Mouse (Mus musculus) spleen, adult 2 months (tissue): Measurements from ENCODE around the gene Decr2. TPM values are rescaled to one million over a fixed set of nuclear protein-coding genes. Genes with fewer than 3 reads are reported as not detected.
A peak's percentile ranks its signal among the peaks of the same experiment; 100 is the strongest.

ENCODE experiments used
- DNase-seq, 2 experiments: peaks; one replicate each; pipeline versions ENCODE4 v3.0.0 to v3.0.0-alpha.2; 2012 to 2021; ENCODE audit warnings: low spot score in 2 of 2, low read depth in 1 of 2
- H3K27ac ChIP-seq: fragments of 200-500 bp; 2 replicates; pipeline ENCODE4 v1.5.1; 2012; ENCODE audit warnings: low read length, inconsistent platforms; ENCODE audit not compliant: insufficient read depth
- H3K27me3 ChIP-seq: fragments of 200-500 bp; 2 replicates; pipeline ENCODE4 v1.6.1; 2012; ENCODE audit warnings: mild to moderate bottlenecking, moderate library complexity, low read length, inconsistent platforms; ENCODE audit not compliant: control insufficient read depth, insufficient read depth
- H3K36me3 ChIP-seq: fragments of 200-500 bp; 2 replicates; pipeline ENCODE4 v1.6.1; 2012; ENCODE audit warnings: mild to moderate bottlenecking, low read length, inconsistent platforms; ENCODE audit not compliant: control insufficient read depth, insufficient read depth
- H3K4me1 ChIP-seq: fragments of 200-500 bp; 2 replicates; pipeline ENCODE4 v1.6.1; 2011; ENCODE audit warnings: inconsistent platforms; ENCODE audit not compliant: control insufficient read depth, insufficient read depth, insufficient read length
- H3K4me3 ChIP-seq: fragments of 200-500 bp; 2 replicates; pipeline ENCODE4 v1.5.1; 2011; ENCODE audit warnings: mild to moderate bottlenecking, inconsistent platforms; ENCODE audit not compliant: insufficient read depth, insufficient read length; ENCODE audit errors: extremely low read depth
- CTCF ChIP-seq: fragments of 200-500 bp; IDR thresholded peaks from 2 replicates; pipeline ENCODE4 v1.5.1; 2011; ENCODE audit warnings: mild to moderate bottlenecking, inconsistent platforms; ENCODE audit not compliant: insufficient read depth, insufficient read length, insufficient replicate concordance; ENCODE audit errors: extremely low read depth
- POLR2A ChIP-seq: fragments of 200-500 bp; IDR thresholded peaks from 2 replicates; pipeline ENCODE4 v1.6.1; 2011; ENCODE audit warnings: low read depth, low read length, inconsistent platforms
- WGBS: fragments of 180-500 bp; shearing (Covaris S2); methylation state at CpG from one replicate; pipeline ENCODE4 v1.1.7; 2018; 5-methylcytosine and 5-hydroxymethylcytosine counted together
- polyA plus RNA-seq: library from polyadenylated mRNA; depleted of rRNA; stranded (reverse); fragments of >200 nt; gene quantifications from 2 replicates; pipeline ENCODE4 v1.2.3, GENCODE M21; 2012

Decr2 gene
- polyA plus RNA-seq, 1 experiment, result 5.8 TPM

DNA sequence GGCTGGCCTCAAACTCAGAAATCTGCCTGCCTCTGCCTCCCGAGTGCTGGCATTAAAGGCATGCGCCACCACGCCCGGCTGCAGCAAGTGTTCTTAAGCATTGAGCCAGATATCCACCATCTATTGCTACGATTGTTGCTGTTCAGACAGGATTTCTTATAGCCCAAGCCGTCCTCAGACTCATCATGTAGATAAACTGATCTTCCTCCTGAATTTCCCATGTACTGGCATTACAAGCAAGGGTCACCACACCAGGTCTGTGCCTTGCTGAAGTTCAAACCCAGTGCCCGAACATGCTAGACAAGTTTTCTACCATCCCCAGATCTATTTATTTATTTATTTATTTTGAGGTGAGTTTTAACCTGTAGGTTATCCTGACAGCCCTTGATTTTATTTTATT, 8.3 kb upstream of the Decr2 start:
- H3K27me3 ChIP-seq, result no peaks in the 10 kb centered on the region
- H3K36me3 ChIP-seq, result no peaks in the 10 kb centered on the region
- WGBS, result 90% methylated on average over 7 of the region's 7 CpGs
- H3K27ac ChIP-seq, result no peak overlapping the region
- no peak overlapping the region for H3K4me3 ChIP-seq
- DNase-seq, result no peak
- no peaks in the 10 kb centered on the region; the same call in 1 of the 2 replicates for H3K4me1 ChIP-seq
- no peak for TF ChIP-seq POLR2A
- no peak for TF ChIP-seq CTCF

DNA sequence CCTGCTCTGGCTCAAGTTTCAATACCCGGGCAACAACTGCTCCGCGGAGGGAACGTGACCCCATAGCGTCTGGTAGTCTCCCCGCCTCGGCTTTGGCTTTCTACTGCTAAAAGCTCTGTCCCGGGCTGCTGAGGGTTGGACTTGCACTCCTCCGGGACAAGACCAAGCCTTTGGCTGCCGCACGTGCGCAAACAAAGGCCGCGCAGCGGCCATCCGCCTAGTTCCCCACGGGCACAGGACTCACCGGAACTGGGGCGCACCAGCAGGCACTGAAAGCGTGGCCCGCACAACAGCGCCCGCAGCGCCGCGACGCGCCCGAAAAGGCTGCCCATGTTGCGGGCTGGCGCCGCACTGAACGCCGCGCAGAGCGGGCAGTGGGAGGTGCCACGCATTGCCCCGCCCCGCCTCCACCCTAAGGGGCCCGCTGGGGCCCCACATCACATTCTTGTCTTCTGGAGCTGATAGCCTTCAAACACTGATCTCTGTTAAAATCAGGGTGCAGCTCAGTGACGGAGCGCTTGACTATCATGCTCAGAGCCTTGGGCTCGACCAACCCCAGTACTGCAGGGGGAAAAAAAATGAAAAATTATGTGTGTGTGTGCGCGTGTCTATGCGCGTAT, 5.1 kb upstream of the Decr2 start, which contains the start of gene Nme4:
TSS of gene Nme4 (minus strand) at position 482 of the 620 bp plus-strand sequence.
- DNase-seq, result no peak
- WGBS, result 2% methylated on average over 47 of the region's 47 CpGs
- TF ChIP-seq CTCF (no peak), POLR2A (no peak)
- H3K27me3 ChIP-seq, result no peaks in the 10 kb centered on the region
- H3K27ac ChIP-seq, result no peak within 1 kb of the TSS
- peak within 1 kb of the TSS; percentile 56; the same call in 1 of the 2 replicates for H3K4me3 ChIP-seq
- H3K4me1 ChIP-seq, result no peaks in the 10 kb centered on the region; the same call in 1 of the 2 replicates
- no peaks in the 10 kb centered on the region for H3K36me3 ChIP-seq

DNA sequence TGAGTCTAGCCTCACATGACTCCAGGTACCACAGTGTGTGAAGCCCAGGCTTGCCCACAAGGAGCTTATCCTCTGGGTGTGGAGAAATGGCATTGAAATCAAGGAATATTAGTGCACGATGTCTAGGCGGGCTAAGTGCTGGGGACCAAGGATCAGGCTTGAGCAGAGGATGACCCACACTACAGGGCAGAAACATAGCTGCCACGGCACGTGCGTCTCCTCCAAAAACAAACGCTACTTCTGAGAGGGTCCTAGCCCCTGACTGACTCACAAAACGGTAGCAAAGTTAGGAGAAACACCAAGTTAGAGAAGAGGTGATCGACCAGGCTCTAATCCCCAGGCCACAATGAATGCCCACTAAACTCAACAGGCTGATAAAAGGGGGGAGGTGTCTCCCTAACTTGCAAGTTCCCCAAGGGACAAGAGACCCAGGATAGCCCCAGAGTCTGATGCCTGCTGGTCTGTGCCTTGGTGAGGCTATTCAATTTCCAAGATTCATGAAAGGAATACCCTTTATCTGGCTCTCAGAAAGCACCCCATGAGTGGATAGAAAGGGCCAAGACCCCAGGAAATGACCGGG, 4.5 kb upstream of the Decr2 start:
- no peaks in the 10 kb centered on the region; the same call in 1 of the 2 replicates for H3K4me1 ChIP-seq
- H3K4me3 ChIP-seq, result peak overlapping the region; percentile 56; the same call in 1 of the 2 replicates
- H3K27me3 ChIP-seq, result no peaks in the 10 kb centered on the region
- no peak overlapping the region for H3K27ac ChIP-seq
- no peaks in the 10 kb centered on the region for H3K36me3 ChIP-seq
- TF ChIP-seq POLR2A (no peak), CTCF (no peak)
- DNase-seq, result no peak
- WGBS, result 50% methylated on average over 9 of the region's 9 CpGs

DNA sequence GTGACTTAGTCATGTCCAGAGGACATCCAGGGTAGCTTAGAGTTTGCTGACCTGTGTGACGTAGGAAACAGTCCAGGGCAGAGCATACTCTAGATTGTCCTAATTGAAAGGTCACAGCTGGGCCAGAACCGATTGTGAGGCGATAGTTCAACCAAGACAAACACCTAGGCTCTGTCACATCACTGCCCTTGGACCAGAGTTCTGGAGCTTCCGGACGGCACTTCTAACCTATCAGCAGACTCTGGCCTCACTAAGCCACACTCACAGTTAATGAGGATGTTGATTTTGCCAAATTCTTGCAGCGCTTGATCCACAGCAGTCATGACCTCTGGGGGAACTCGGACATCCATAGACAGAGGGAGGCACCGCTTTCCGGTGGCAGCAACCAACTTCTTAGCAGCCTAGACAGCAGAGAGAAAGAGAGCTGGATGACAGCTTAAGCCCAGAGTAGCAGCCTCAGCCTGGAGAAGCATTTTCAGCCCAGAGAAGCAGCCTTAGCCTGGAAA, 3.0 kb downstream of the Decr2 start:
- H3K4me3 ChIP-seq, result no peak overlapping the region
- TF ChIP-seq POLR2A (no peak), CTCF (no peak)
- WGBS, result 93% methylated on average over 9 of the region's 9 CpGs
- H3K36me3 ChIP-seq, result no peaks in the 10 kb centered on the region
- no peaks in the 10 kb centered on the region for H3K27me3 ChIP-seq
- H3K4me1 ChIP-seq, result no peaks in the 10 kb centered on the region
- no peak for DNase-seq
- no peak overlapping the region for H3K27ac ChIP-seq

DNA sequence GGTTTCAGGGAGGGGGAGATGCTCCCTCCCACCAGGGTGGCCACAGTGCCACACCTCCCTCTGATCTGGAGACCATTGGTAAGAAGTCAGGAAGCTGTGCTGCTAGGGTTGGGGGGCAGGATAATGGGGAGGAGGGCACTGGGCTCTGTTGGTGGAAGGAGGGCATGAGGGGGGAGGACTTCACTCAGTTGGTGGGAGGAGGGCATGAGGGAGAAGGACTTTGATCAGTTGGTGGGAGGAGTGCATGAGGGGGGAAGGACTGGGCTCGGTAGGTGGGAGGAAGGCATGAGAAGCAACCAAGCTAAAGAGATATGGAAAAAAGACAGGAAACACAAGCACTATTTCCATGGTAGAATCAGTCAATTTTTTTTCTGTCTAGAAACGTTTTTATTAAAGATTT, 9.3 kb downstream of the Decr2 start:
- Histone ChIP-seq H3K27me3 (no peaks in the 10 kb centered on the region), H3K36me3 (no peaks in the 10 kb centered on the region), H3K4me1 (no peaks in the 10 kb centered on the region), H3K4me3 (no peak overlapping the region), H3K27ac (no peak overlapping the region)
- 48% methylated on average over 2 of the region's 2 CpGs for WGBS
- no peak for DNase-seq
- TF ChIP-seq CTCF (no peak), POLR2A (no peak)

DNA sequence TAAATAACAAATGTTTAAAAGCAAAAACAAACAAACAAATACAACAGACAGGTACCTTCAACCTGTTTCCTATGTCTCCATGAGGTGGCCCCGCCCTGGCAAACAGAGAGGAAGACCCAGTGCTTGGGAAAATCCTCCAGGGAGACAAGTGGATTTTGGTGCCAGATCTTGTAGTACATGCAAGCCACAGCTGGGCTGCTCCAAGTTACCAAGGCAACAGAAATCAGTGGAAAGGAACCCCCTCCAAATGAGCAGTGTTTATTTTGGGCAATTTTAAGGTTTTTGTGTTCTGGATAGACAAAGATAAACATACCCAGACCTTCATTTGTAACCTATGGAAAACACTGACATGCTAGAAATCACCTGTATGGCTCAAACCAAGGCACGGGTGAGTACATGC, 11.3 kb downstream of the Decr2 start:
- TF ChIP-seq CTCF (no peak), POLR2A (no peak)
- no peaks in the 10 kb centered on the region for H3K27me3 ChIP-seq
- no peak overlapping the region for H3K27ac ChIP-seq
- DNase-seq, result no peak
- WGBS, result 73% methylated on average over 2 of the region's 2 CpGs
- no peak overlapping the region for H3K4me3 ChIP-seq
- no peaks in the 10 kb centered on the region for H3K4me1 ChIP-seq
- no peaks in the 10 kb centered on the region for H3K36me3 ChIP-seq

DNA sequence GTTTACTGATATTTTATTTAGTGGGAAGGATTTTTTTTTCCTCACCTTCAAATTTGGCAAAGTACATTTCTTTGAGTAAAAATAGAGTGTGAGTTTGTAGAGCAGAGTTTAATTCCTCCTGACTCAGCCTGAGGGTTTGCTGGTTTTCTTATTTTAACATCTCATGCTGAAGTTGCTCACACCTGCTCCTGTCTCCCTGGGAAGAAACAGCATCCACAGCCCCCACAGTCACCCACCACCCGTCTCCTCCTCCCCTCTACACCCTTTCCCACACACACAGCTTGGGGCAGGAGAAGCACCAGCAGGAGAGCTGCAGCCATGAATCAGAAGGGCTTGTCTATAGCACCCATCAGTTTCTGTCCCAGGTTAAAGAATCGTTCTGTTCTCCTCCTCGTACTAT, 14.9 kb downstream of the Decr2 start:
- Histone ChIP-seq H3K4me3 (no peak overlapping the region), H3K36me3 (no peaks in the 10 kb centered on the region), H3K27me3 (peaks cover 2% of the 10 kb centered on the region; the same call in 1 of the 2 replicates), H3K27ac (no peak overlapping the region), H3K4me1 (no peaks in the 10 kb centered on the region)
- 79% methylated on average over 3 of the region's 3 CpGs for WGBS
- no peak for DNase-seq
- TF ChIP-seq CTCF (no peak), POLR2A (no peak)
